Mouse (Mus musculus) adrenal gland, adult 8-10 months (tissue): ENCODE measurements around the gene Marcksl1. TPM values are rescaled to one million over a fixed set of nuclear protein-coding genes. Genes with fewer than 3 reads are reported as not detected.

Experiments
- DNase-seq: peaks from one replicate; pipeline ENCODE4 v3.0.0; 2022
- microRNA-seq, 2 experiments: library from miRNA; unstranded; fragments of <30 nt; microRNA quantifications; one replicate each; pipeline ENCODE4 v1.2.0; 2022
- total RNA-seq, 4 experiments: library from RNA; stranded (reverse); gene quantifications; 2 replicates each; pipeline ENCODE4 v1.2.4; 2022

Gene Marcksl1
- total RNA-seq, 4 experiments from 2014 or later: 36.0 to 48.0 (median 43.9) TPM

- no peak for DNase-seq
These were observed 45.1 kb downstream of the Marcksl1 start for GRCm38 (mm10) chr4:129558321-129558955.

- no peak for DNase-seq
These were observed 47.8 kb downstream of the Marcksl1 start for GRCm38 (mm10) chr4:129561184-129561583.

DNA sequence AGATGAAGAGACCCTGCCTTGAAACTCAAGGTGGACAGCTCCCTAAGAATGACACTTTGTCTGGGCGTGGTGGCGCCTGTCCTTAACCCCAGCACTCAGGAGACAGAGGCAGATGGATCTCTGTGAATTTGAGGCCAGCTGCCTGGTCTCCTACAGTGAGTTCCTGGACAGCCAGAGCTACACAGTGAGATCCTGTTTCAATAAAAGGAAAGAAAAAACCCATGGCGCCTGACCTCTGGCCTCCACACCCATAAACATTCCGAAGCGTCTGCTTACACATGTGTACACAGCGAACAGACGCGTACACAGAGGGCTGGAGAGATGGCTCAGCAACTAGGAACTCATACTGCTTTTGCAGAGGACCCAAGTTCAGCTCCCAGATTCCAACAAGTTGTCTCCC, 50.3 kb downstream of the Marcksl1 start:
- DNase-seq: no peak

GRCm38 (mm10) chr4:129565139-129565538, 51.8 kb downstream of the Marcksl1 start:
- DNase-seq: no peak

Small RNA genes within 50 kb of the gene (microRNA-seq; reads per million reads assigned to microRNA genes)
- gene Mir8119: 0 reads per million in 2 experiments

Other genes with a start within 250 kb of the Marcksl1 start
- gene Sync, start 226.0 kb upstream of the Marcksl1 start, total RNA-seq: 1 to 10 TPM in 3 of 4 experiments, under 1 TPM in 1; 0.73 to 2.5 (median 1.1) TPM
- gene Rbbp4, start 178.2 kb upstream of the Marcksl1 start, total RNA-seq: 100 to 1,000 TPM; 122 to 167 (median 155) TPM
- 10 to 100 TPM; 50.9 to 62.1 (median 56.6) TPM for gene Zbtb8os, start 177.9 kb upstream of the Marcksl1 start, total RNA-seq
- gene Zbtb8a, start 135.5 kb upstream of the Marcksl1 start, total RNA-seq: 1 to 10 TPM; 4.7 to 7.8 (median 5.2) TPM
- gene Zbtb8b, start 72.7 kb upstream of the Marcksl1 start, total RNA-seq: under 1 TPM; 0.09 to 0.65 (median 0.34) TPM
- 10 to 100 TPM; 73.0 to 83.5 (median 80.3) TPM for gene Bsdc1, start 52.0 kb upstream of the Marcksl1 start, total RNA-seq
- not detected for gene Tssk3, start 22.6 kb upstream of the Marcksl1 start, total RNA-seq
- gene Fam229a, start 22.4 kb upstream of the Marcksl1 start, total RNA-seq: 1 to 10 TPM in 1 of 4 experiments, not detected in 3; 1.2 TPM
- 10 to 100 TPM; 41.0 to 84.1 (median 61.0) TPM for gene Hdac1, start 29.1 kb downstream of the Marcksl1 start, total RNA-seq
- 1 to 10 TPM; 1.9 to 3.5 (median 2.6) TPM for gene Lck, start 60.1 kb downstream of the Marcksl1 start, total RNA-seq
- 10 to 100 TPM; 25.5 to 43.5 (median 29.0) TPM for gene Fam167b, start 65.0 kb downstream of the Marcksl1 start, total RNA-seq
- 100 to 1,000 TPM; 174 to 190 (median 182) TPM for gene Eif3i, start 87.1 kb downstream of the Marcksl1 start, total RNA-seq
- 100 to 1,000 TPM; 104 to 120 (median 109) TPM for gene Tmem234, start 87.1 kb downstream of the Marcksl1 start, total RNA-seq
- gene Dcdc2b, start 100.7 kb downstream of the Marcksl1 start, total RNA-seq: 1 to 10 TPM; 1.4 to 4.2 (median 2.8) TPM
- gene Iqcc, start 105.5 kb downstream of the Marcksl1 start, total RNA-seq: 10 to 100 TPM; 35.1 to 47.4 (median 43.0) TPM
- gene Ccdc28b, start 110.4 kb downstream of the Marcksl1 start, total RNA-seq: 10 to 100 TPM; 32.1 to 49.2 (median 43.5) TPM
- gene Txlna, start 127.5 kb downstream of the Marcksl1 start, total RNA-seq: 10 to 100 TPM; 65.9 to 84.3 (median 74.4) TPM
- gene Kpna6, start 159.2 kb downstream of the Marcksl1 start, total RNA-seq: 100 to 1,000 TPM in 2 of 4 experiments, 10 to 100 TPM in 2; 79.9 to 108 (median 103) TPM
- gene Tmem39b, start 183.3 kb downstream of the Marcksl1 start, total RNA-seq: 10 to 100 TPM; 10.5 to 13.9 (median 11.1) TPM
- 10 to 100 TPM; 70.1 to 80.2 (median 76.4) TPM for gene Khdrbs1, start 228.7 kb downstream of the Marcksl1 start, total RNA-seq